Mouse (Mus musculus): ENCODE measurements around the gene Rmnd5a.

Gene Rmnd5a

DNA sequence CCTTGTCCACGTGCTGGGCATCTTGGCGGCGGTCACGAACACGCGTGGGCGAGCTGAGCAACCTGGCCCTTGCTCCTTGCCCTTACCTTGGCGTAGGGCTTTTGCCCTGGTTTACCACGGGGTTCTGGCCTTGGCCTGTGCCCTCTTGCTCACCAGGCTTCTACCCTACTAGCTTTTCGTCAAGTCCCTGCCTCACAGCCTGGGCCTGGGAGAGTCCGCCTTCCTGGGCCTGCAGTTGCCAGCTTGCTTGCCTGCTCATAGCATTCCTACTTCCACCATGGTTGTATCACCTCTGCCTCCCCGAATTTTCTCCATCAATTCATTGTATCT is 779 bp upstream of the Rmnd5a start:
- no peak for DNase-seq (ENCODE audit: low spot score in 2 of 2)

DNA sequence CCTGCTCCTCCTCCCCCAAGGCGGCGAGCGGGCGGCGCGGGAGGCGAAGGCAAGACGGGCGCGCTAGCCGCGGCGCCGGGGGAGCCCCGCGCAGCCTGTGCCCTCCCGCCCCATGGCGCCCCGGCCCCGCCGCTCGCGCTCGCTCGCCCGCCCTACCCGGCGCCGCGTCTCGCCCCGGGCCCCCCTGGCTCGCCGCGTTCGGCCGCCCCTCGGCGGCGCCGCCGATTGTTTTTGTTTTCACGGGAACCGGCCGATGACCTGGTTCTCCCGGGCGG is 283 bp downstream of the Rmnd5a start:
- no peak for DNase-seq (ENCODE audit: low spot score in 2 of 2)

DNA sequence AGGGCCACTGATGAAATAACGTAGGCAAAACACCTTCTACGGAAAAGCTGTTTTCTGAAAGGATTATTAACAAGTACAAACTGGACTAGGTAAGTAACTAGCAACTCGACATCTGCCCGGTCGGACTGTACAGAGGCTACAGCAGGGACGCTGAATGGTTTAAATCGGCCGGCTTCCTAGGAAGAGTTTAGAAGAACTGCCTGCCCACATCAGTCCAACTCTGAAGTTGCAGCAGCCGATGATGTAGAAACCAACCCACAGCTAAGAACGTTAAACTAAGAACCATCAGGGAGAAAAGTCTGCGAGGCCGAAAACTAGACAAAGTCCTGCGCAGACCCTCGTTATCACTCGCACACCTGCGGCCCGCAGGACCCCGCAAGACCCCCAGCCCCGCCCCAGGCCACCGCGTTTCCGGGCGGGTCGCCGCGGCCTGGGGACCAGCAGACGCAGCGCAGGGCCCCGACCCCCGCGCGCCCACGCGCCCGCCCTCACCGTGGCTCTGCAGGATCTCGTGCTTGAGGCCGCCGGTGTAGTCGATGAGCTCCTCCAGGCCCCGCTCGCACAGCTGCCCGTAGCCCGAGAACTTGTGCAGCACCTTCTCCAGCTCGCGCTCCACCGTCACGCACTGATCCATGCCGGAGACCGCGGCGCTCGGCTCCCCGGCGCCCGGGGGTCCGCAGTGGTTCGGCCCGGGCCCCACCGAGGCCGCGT is 776 bp downstream of the Rmnd5a start:
- peak in 1 of 2 experiments; percentile 52 for DNase-seq (ENCODE audit: low spot score in 2 of 2)

DNA sequence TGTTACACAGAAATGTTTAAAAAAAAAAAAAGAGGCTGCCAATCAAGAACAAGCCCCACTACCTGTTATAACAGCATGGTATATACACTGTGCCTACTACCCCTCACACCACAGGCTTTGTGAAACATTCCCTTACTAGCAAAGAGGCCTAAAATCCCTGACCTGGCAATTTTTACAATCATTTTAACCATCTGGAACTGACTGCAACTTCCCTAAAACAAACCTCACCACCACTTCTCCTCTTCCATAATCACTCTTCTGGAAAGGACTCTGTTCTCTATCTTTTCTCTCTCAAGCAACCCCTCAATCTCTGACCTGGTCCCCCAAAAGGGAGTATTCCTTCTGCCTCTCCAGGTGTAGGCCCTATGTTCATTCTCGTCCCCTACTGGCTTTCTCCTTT is 2.4 kb downstream of the Rmnd5a start:
- DNase-seq (ENCODE audit: low spot score in 2 of 2), result no peak

DNA sequence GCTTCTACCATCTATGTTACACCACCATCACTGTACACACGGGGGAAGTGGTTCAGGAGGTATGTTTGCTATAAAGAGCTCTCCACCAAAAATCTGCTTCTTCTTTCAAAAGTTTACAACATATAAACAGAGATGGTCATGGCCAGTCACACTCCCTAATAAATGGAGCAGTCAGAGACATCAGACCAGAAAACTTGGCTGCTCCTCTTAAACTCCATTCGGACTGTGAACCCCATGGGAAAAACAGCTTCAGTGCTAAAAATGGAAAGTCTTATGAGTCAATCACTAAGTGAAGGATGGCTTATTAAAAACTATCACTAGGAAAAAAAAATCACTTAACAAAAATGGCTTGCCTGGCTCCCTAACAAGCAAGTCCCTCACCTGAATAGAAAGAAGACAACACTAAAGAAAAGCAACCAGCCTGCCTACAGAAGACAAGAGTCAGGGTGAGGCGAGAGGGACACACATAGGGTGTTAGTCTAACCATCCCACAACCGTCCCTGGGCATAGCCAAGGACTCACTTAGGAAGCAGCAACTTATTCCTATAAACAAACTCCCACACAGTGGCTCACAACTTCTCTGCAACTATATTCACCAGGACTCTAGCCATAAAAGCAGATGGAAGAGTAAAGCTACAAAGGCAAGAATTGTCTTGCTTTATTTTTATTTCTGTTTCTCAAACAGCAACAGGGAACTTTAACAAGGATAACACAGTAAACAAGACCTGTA is 12.3 kb downstream of the Rmnd5a start:
- peak in 1 of 2 experiments; percentile 15 for DNase-seq (ENCODE audit: low spot score in 2 of 2)

DNA sequence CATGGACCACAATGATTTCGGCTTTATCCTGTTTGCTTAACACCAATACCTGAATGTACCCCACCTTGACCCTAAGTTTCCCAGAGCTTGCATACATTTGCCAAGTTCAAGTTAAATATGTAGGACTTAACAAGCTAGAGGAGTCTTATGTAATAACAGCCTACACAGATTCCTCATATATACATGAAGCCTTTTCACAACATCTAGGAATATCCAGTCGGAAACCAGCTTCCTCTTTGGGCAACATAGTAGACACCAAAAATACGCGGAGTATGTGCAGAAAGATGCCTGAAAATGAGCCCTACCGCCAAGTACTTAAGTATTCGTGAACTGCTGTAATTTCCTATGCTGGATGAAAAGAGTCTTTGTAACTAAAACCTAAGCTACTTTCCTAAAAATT is 14.8 kb downstream of the Rmnd5a start:
- DNase-seq (ENCODE audit: low spot score in 2 of 2), result peak in 1 of 2 experiments; percentile 25

DNA sequence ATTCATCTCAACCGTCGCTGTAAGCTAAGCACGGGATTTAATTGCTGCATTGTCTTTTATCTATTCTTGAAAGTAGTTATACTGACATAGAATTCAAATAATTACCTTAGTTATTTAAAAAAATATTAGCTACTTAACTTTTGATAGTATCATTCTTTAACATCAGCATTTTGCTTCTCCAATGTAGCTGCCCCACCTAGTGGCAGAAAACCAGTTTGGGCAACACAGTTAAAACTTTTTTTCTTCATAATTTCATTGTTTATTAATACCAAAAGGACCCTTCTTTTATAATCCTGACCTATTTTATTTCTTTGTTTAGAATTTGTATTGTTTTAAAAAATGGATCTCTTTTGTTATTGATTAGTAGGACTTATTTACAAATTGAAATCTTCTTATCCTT is 17.3 kb downstream of the Rmnd5a start:
- no peak for DNase-seq (ENCODE audit: low spot score in 2 of 2)

DNA sequence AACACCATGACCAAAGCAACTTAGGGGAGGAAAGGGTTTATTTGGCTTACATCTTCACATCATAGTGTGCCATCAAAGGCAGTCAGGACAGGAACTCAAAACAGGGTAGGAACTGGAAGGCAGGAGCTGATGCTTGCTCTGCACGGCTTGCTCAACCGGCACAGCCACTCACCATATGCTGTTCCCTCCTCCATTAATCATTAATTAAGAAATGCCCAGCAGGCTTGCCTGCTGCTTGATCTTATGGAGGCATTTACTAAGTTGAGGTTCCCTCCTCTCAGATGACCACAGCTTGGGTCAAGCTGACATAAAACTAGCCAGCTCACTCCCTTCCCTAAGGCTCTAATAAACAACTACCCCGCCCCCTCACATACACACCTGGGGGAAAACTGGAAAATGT is 18.3 kb downstream of the Rmnd5a start:
- no peak for DNase-seq (ENCODE audit: low spot score in 2 of 2)

DNA sequence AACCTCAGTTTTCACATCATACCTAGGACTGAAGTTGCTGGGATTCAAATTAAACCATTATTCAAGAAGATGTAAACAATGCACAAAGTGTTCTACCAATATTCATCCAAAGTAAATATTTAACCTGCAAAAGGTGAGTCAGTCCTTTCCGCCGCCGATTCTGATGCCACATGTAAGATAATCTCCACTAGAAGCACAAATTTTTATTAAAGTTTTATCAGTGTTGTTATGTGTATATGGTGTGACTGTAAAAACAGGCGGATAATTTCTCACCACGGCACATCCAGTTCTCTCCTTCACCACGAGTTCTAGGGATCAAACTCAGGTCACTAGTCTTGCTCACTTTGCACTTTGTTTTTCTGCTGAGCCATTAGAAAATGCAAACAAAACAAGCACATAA is 19.6 kb downstream of the Rmnd5a start:
- DNase-seq (ENCODE audit: low spot score in 2 of 2), result no peak

DNA sequence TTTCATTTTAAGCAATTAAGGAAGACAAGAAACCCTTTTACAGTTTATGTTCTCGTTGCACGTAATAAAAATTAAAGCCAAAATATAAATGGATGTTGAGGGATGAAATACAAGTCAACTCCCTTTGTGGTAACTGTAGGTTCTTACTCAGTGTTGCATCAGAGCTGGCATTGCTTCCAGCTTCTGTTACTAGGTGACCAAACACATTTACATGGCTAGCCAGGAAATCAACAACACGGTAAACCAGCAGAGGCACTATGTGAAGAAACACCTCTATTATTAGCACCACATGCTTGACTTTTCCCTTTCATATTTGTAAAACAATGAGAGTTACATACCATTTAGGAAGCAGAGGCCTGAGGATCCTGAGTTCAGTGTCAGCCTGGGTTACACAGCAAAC is 21.6 kb downstream of the Rmnd5a start:
- no peak for DNase-seq (ENCODE audit: low spot score in 2 of 2)

DNA sequence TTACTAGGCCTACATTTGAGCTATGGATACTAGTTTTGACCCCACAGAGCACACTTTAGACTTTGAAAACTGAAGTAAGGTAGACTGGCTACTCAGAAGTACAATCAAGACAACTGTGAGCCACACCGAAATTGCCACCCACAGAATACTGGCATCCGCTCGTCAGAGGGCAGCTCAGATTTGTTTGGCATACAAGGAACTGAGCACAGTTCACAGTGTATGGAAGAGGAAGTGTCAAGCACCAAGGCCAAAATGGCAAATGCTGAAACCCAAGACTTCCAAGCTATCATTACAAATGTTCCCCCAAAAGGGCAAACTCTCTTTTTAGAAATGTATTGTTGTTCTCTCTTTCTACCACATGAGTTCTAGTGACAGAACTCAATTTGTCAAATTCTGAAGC is 25.0 kb downstream of the Rmnd5a start:
- DNase-seq (ENCODE audit: low spot score in 2 of 2), result no peak

DNA sequence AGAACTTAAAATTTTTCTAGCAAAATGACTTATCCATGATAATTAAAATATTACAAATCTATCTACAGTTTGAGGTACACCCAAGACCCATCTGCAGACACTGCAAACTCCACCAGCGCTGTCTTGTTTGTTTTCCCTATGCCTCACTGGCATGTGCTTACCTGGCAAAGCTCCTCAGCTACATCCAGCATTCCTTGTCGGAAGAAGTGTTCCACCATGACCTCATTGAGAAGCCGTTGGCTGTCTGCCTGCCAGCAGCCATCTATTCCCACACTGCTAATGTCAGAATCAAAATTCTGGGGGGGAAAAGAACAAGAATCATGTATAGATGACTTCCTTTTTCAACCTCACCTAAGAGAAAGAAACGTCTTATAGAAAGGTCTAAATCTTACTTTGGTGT is 25.8 kb downstream of the Rmnd5a start:
- DNase-seq (ENCODE audit: low spot score in 2 of 2), result no peak

DNA sequence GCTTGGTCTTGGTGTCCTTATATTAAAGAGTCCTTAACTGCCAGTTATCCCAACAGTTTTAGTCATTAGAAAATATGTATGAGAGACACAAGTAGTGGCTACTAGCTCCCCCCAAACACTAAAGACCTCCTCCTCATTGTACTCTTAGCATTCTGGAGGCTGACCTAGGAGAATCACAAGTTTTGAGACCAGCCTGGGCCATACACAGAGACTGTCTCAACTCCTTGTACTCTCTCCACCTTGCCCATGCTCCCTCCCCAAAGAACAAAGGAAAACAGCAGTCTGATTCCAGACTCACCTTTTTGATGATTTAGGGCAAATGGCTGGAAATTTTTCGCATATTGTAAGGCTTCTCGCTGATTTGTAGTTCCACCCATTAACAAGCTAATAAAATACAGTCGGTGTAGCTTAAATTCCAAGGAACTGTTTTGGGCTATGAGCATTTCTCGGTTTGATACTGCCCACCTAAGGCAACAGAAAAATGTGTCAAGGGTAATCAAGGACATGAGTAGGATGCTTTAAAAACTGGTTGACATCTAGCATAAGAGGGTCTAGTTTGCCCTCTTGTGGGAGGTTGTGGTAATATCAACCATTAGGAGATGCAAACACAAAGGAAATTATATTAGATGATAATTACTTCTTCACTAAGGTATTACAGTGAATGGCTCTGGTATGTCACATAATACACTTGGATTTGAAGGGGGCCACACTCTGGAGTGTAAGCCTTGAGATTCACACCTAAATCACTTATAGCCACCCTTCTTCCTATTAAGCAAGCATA is 41.4 kb downstream of the Rmnd5a start:
- DNase-seq (ENCODE audit: low spot score in 2 of 2), result peak in 1 of 2 experiments; percentile 26

DNA sequence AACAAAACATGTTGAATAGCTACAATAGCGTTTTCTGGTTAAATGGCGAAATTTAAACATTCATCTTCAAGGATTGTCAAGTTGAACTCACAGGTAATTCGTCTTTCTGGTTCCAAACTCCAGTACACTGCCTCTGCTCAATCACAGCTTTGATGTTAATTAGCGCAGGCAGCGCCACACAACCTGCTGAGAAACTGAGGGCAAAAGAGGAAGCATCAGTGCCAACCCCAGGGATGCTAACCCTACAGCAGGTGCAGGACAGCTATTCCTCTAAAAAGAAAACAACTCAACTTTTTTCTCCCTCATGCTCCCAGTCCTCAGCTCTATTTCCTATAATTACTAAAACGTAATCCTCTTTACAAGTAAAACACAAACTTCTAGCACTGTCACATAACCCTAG is 43.7 kb downstream of the Rmnd5a start:
- no peak for DNase-seq (ENCODE audit: low spot score in 2 of 2)

DNA sequence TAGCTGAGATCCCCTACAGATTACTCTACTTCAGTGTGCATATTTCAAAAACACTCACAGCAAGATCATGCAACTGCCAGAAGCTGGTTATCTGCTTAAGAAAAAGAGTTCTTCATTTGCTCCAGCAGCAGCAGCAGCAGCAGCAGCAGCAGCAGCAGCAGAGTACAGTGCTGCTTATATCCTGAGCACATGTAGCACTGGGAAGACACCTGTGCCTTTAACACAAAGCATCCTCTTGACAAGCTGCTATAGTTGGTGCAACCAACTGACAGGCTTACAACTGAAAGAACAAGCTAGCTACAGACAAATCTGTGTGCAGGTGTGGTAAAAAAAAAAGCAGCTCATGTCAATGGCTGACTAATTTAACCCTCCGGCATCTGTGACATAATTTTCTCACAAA is 44.4 kb downstream of the Rmnd5a start:
- no peak for DNase-seq (ENCODE audit: low spot score in 2 of 2)

DNA sequence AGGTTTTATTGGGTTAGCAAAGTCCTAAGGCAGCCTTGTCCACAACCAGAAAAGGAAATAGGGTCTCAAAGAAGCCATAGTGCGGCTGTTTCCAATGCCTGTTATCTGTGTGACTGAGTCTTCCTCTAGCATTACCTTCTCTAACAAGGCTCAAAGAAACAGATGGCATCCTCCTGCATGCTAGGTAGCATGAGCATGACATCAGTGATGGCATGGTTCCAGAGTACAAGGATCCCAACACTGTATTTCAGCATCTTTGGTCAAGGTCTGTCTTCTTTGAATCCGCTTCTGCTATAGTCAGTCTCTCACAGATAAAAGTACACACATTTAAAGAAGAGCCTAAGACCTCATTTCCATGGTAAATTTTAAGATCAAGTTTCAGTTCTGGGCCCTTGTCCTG is 49.9 kb downstream of the Rmnd5a start:
- no peak for DNase-seq (ENCODE audit: low spot score in 2 of 2)

DNA sequence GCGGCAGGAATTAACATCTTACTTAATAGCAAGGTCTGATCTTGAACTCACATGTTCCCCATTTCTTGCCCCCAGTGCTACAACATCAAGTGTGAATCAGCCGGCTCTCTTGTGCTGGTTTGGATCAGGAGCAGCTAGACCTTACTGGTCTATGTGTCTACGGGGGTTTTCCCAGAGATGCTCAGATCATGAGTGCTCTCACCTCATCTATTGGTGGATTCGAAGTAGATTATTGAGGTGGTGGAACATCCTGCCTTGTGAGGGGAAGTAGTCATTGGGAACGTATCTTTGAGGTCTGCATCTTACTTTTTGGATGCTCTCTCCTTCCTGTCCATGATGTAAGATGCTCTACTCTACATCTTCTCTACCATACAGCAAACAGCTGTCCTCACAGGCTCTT is 58.8 kb downstream of the Rmnd5a start:
- no peak for DNase-seq (ENCODE audit: low spot score in 2 of 2)

DNA sequence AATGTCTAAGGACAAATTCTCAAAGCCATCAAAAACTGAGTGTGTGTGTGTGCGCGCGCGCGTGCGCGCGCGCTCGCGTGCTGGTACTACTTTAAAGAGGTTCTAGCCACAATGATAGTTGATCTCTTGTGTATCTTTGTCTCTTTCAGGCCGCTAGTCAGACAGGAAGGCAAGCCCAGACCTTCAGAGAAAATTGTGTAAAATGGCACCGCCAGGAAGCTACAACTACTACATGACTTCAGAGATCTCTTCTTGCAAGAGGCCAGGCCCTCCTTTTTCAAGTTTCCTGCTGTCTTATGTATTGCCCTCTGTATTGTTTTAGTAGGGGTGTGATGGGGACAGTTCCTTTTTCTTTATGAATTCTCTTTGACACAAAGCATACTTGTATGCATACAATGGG is 63.7 kb downstream of the Rmnd5a start:
- DNase-seq (ENCODE audit: low spot score in 2 of 2), result no peak

DNA sequence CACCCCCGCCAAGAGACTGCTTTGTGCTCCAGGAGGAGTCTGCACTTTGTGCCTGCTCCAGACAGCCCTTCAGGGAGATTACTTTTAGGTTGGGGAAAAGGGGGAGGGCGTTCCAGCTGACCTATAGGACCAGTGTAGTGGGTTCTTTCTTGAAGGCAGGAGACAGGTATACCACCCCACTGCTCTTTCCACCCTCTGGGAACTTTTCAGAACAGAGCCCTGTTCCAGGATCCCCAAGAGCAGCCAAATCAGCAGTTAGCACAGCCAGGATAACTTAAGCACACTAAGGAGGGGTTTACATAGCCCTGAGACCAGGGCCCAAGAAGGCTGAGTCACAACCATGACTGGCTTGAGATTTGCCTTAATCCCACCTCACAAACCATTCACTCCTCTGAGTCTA is 65.5 kb downstream of the Rmnd5a start:
- DNase-seq (ENCODE audit: low spot score in 2 of 2), result no peak

DNA sequence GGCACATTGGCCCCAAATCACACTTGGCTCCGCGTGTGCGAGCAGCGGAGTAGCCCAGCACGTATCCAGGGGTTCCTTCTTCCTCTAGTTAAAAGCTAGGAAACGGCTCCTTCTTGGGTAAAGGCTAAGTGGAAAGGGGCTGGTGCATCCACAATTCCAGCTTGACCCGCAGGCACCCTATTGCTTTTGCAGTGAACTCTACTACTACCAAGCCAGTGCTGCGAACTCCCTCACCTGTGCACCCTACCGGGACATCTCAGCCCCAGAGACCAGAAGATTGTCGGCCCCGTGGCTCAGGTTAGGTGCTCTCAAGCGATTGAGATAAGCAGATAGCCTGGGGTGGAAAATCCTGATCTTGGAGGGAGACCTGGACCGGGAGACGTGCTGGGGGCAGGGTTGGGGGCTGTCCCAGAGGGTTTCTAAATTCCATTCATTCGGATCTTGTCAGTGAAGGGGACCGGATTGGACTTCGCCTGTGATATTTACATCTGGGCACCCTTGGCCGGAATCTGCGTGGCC is 66.1 kb downstream of the Rmnd5a start:
- DNase-seq (ENCODE audit: low spot score in 2 of 2), result no peak

DNA sequence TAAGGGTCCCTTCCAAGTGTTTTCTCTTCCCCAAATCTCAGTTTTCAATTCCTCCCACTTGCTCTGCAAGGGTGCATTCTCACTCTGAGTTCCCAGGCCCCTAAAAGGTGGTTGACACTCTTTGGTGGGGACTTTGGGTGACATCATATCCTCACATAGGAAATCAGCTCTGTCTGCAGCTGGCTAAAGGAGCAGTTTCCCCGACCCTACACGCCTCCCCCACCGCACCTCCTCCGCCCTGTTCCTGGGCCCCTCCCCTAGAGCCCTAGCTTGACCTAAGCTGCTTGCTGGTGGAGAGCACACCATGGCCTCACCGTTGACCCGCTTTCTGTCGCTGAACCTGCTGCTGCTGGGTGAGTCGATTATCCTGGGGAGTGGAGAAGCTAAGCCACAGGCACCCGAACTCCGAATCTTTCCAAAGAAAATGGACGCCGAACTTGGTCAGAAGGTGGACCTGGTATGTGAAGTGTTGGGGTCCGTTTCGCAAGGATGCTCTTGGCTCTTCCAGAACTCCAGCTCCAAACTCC is 67.1 kb downstream of the Rmnd5a start, which contains the start of gene Cd8a:
TSS of gene Cd8a (plus strand) at position 179 of the 527 bp plus-strand sequence.
- no peak for DNase-seq (ENCODE audit: low spot score in 2 of 2)

DNA sequence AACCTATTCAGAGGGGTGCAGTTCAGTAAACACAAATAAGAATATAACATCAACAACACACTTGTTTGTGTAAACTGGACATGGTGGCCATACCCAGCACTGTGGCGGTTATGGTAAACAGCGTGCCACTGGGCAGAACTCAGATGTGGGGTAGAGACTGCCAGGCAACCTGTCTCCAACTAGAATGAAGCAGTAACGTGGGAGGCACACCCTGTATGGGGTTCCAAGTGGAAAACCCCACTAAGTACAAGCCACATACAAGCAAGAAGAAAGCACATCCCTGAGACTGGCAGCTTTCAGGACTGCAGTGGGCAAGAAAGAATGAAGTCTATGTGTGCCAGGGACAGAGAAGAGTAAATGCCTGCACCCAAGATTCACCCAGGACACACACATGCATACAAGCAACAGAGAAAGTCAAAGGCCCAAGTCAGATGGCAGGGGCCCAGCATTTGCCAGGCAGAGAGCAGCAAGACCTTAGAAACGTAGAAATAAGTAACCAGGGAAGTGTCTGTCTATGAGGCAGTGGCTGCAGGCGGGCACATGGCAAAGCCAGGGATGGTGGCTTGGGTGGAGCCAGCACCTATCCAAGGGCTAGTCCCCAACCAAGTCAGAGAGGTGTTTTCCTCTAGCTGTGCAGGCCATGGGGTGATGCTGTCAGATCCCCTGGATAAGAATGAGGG is 68.3 kb downstream of the Rmnd5a start:
- no peak for DNase-seq (ENCODE audit: low spot score in 2 of 2)
